Mouse (Mus musculus) liver, adult (tissue): Measurements from ENCODE around the gene Mrpl40.

Experiments
- GATA4 ChIP-seq: IDR thresholded peaks from 2 replicates; pipeline ENCODE4 v1.6.1; 2014; ENCODE audit warnings: mild to moderate bottlenecking, low read length; ENCODE audit not compliant: insufficient replicate concordance

Gene Mrpl40

GRCm38 (mm10) chr16:18836468-18837208 lies 40.0 kb downstream of the Mrpl40 start, which contains the start of the genes 2510002D24Rik and Gm28539:
TSS of gene 2510002D24Rik (plus strand) at chr16:18836578.
TSS of gene Gm28539 (plus strand) at chr16:18836584.
- no peak for TF ChIP-seq GATA4

GRCm38 (mm10) chr16:18836073-18836467 lies 40.6 kb downstream of the Mrpl40 start:
- no peak for TF ChIP-seq GATA4

GRCm38 (mm10) chr16:18833486-18833885 lies 43.2 kb downstream of the Mrpl40 start:
- no peak for TF ChIP-seq GATA4

GRCm38 (mm10) chr16:18829102-18829501 lies 47.6 kb downstream of the Mrpl40 start:
- no peak for TF ChIP-seq GATA4

- TF ChIP-seq GATA4: no peak
Observed at GRCm38 (mm10) chr16:18828630-18829029, 48.0 kb downstream of the Mrpl40 start.

GRCm38 (mm10) chr16:18822925-18823324 lies 53.7 kb downstream of the Mrpl40 start:
- TF ChIP-seq GATA4: no peak

GRCm38 (mm10) chr16:18822356-18822755 lies 54.3 kb downstream of the Mrpl40 start:
- no peak for TF ChIP-seq GATA4
